Mouse (Mus musculus) thymus, adult 2 months (tissue): ENCODE results near the gene Hes3. TPM values are rescaled to one million over a fixed set of nuclear protein-coding genes. Genes with fewer than 3 reads are reported as not detected.
A peak's percentile ranks its signal among the peaks of the same experiment; 100 is the strongest.

ENCODE experiments used
- DNase-seq: peaks from one replicate; pipeline ENCODE4 v3.0.0; 2021
- H3K27ac ChIP-seq: fragments of 200-500 bp; 2 replicates; pipeline ENCODE4 v1.5.1; 2012; ENCODE audit warnings: low read length, control low read depth; ENCODE audit not compliant: control insufficient read depth, insufficient read depth
- H3K27me3 ChIP-seq: fragments of 200-500 bp; 2 replicates; pipeline ENCODE4 v1.6.1; 2012; ENCODE audit warnings: mild to moderate bottlenecking, low read length, moderate library complexity, mixed read lengths; ENCODE audit not compliant: control insufficient read depth, insufficient read depth
- H3K36me3 ChIP-seq: fragments of 200-500 bp; 2 replicates; pipeline ENCODE4 v1.6.1; 2012; ENCODE audit warnings: mild to moderate bottlenecking, low read length, moderate library complexity; ENCODE audit not compliant: control insufficient read depth, insufficient read depth
- H3K4me1 ChIP-seq: fragments of 200-500 bp; replicated peaks from 2 replicates; pipeline ENCODE4 v1.6.1; 2012; ENCODE audit warnings: low read length; ENCODE audit not compliant: control insufficient read depth, insufficient read depth
- H3K4me3 ChIP-seq: fragments of 200-500 bp; 2 replicates; pipeline ENCODE4 v1.5.1; 2012; ENCODE audit warnings: mild to moderate bottlenecking, low read length, control low read depth, moderate library complexity; ENCODE audit not compliant: control insufficient read depth, insufficient read depth
- CTCF ChIP-seq: fragments of 200-500 bp; IDR thresholded peaks from 2 replicates; pipeline ENCODE4 v1.5.1; 2012; ENCODE audit warnings: mild to moderate bottlenecking, control low read depth, low read length, moderate library complexity, borderline replicate concordance; ENCODE audit not compliant: control insufficient read depth, poor library complexity, insufficient read depth; ENCODE audit errors: extremely low read depth
- POLR2A ChIP-seq: fragments of 200-500 bp; IDR thresholded peaks from 2 replicates; pipeline ENCODE4 v1.6.1; 2012; ENCODE audit warnings: mild to moderate bottlenecking, low read length, control low read depth, moderate library complexity; ENCODE audit not compliant: control insufficient read depth, poor library complexity, insufficient read depth; ENCODE audit errors: extremely low read depth
- WGBS: fragments of 180-500 bp; shearing (Covaris S2); methylation state at CpG from one replicate; pipeline ENCODE4 v1.1.7; 2018; 5-methylcytosine and 5-hydroxymethylcytosine counted together
- polyA plus RNA-seq: library from polyadenylated mRNA; depleted of rRNA; stranded (reverse); fragments of >200 nt; gene quantifications from 2 replicates; pipeline ENCODE4 v1.2.3, GENCODE M21; 2012

The Hes3 gene
- polyA plus RNA-seq, 1 experiment = 0.19 TPM

DNA sequence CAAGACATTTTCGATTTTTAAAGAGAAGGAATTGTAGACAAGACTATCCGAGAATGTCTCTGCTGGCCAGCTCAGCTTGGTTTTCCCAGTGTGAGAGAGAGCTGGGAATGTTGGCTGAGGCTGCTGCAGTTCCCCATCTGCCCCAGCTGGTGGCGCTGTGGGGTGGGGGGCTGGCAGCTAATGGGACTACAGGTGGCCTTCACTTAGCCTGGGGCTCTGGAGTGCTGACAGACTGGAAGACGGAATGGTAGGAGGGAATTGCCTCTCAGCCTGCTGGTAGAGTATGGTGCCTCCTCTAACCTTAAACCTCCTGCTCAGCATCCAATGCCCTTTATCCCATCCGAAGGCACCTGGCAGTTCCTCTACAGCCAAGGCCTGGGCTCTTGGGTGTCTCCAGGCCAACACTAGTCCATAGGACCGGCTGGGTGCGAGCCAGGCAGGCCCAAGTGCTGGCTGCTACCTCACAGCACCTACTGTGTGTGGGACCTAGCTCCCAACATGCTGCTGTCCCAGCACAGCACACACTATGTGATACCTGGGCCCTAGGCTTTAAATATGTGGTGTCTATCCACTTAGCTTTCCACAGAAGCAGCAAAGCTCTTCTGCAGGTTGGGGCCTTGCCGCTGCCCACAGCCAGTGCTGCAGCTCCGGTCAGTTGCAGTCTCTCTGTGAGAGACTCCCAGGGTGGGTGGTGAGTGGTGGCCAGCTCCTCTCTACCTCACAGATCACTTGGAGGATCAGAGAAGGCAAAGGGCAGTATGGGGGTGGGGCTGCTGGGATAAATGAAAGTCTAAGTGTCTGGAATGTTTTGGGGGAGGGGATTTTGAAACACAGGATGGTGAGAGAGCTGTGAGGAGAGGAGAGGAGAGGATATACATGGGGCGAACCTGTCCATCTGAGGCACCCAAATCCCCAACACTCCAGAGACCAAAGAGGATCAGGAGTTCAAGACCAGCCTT is 14.8 kb downstream of the Hes3 start:
- TF ChIP-seq POLR2A (no peak), CTCF (peak; percentile 60; the same call in 1 of the 2 replicates)
- DNase-seq = no peak
- H3K36me3 ChIP-seq = no peaks in the 10 kb centered on the region
- H3K27ac ChIP-seq = no peak overlapping the region
- peaks cover 9% of the 10 kb centered on the region; the same call in 1 of the 2 replicates for H3K4me1 ChIP-seq
- peaks cover 2% of the 10 kb centered on the region; the same call in 1 of the 2 replicates for H3K27me3 ChIP-seq
- WGBS = 69% methylated on average over 10 of the region's 10 CpGs
- no peak overlapping the region for H3K4me3 ChIP-seq

DNA sequence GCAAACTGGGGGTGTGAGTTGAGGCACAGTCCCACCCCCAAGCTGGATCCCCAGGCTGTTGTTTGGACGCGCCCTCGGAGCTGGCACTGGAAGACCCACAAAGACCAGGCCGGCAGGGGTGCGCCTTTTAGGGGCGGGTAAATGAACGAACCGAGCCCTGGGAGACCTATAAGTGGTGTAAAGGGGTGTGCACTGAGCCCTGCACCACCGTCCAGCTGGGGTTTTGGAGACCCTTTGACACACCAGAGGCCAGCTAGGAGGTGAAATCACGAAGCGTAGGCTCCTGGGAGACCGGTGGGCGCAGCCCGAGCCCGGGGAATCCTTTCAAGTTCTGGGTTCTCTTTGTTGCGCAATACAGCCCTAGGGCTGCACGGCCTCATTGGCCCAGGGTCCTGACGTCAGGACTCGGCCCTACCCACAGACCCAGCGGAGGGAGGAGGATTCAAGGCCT is 16.8 kb downstream of the Hes3 start:
- H3K4me3 ChIP-seq = peak overlapping the region; percentile 9; the same call in 1 of the 2 replicates
- no peak for TF ChIP-seq CTCF
- no peak for TF ChIP-seq POLR2A
- no peaks in the 10 kb centered on the region for H3K36me3 ChIP-seq
- peaks cover 9% of the 10 kb centered on the region; the same call in 1 of the 2 replicates for H3K4me1 ChIP-seq
- DNase-seq = no peak
- peaks cover 2% of the 10 kb centered on the region; the same call in 1 of the 2 replicates for H3K27me3 ChIP-seq
- WGBS = 6% methylated on average over 20 of the region's 20 CpGs
- no peak overlapping the region for H3K27ac ChIP-seq

DNA sequence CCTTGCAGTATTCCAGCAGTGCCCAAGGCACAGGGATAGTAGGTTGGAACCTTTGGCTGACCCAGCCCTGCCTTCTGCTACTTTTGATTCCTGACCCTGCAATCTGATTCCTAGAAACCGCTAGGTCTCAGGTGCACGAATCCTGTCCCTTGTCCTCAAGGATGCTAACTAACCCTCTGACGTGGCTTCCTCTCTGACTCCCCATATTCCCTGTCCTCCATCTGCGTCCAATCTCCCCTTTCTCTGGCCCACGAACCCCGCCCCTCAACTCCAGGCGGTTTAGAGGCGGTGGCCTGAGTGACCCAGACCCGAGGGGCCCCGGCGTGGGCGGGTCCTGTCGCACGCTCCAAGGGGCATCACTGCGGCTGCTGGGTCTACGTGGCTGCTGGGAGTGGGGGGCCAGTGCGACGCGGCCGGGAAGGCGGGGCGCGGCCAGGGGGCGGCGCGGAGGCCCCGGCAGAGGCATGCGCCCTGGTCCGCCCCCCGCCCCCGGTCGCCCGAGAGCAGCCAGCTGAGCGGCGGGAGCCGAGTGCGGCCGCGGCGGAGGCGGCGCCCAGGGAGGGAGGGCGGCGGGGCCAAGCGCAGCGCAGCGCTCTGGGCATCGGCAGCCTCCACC is 17.7 kb downstream of the Hes3 start, which contains the start of gene Gpr153:
TSS of gene Gpr153 (plus strand) at position 612 of the 616 bp plus-strand sequence.
- 9% methylated on average over 47 of the region's 48 CpGs for WGBS
- no peak within 1 kb of the TSS for H3K27ac ChIP-seq
- peaks cover 9% of the 10 kb centered on the region; the same call in 1 of the 2 replicates for H3K4me1 ChIP-seq
- peak within 1 kb of the TSS; percentile 9; the same call in 1 of the 2 replicates for H3K4me3 ChIP-seq
- peaks cover 2% of the 10 kb centered on the region; the same call in 1 of the 2 replicates for H3K27me3 ChIP-seq
- no peaks in the 10 kb centered on the region for H3K36me3 ChIP-seq
- no peak for DNase-seq
- TF ChIP-seq POLR2A = no peak
- no peak for TF ChIP-seq CTCF

DNA sequence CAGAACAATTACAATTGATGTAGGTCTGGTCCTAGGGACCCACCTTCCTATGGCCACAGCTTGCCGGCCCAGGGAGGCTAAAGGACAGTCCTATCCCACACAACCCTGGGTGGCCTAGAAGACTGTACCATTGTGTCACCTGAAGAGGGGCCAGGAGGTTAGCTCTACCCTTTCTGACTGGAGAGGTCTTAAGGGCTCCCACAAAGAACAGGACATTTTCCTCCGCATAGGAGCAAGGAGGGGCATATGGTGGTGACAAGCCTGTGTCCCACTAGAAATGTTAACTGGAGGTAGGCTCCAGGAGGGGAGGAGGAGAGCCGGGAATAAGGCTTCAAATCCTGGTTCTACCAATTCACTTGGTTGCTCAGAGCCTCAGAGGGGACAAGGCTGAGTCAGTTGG is 18.3 kb downstream of the Hes3 start:
- H3K27ac ChIP-seq = no peak overlapping the region
- H3K36me3 ChIP-seq = no peaks in the 10 kb centered on the region
- H3K4me3 ChIP-seq = no peak overlapping the region
- H3K27me3 ChIP-seq = peaks cover 2% of the 10 kb centered on the region; the same call in 1 of the 2 replicates
- H3K4me1 ChIP-seq = peaks cover 9% of the 10 kb centered on the region; the same call in 1 of the 2 replicates
- 82% methylated on average over 3 of the region's 3 CpGs for WGBS
- TF ChIP-seq CTCF (no peak), POLR2A (no peak)
- DNase-seq = no peak

DNA sequence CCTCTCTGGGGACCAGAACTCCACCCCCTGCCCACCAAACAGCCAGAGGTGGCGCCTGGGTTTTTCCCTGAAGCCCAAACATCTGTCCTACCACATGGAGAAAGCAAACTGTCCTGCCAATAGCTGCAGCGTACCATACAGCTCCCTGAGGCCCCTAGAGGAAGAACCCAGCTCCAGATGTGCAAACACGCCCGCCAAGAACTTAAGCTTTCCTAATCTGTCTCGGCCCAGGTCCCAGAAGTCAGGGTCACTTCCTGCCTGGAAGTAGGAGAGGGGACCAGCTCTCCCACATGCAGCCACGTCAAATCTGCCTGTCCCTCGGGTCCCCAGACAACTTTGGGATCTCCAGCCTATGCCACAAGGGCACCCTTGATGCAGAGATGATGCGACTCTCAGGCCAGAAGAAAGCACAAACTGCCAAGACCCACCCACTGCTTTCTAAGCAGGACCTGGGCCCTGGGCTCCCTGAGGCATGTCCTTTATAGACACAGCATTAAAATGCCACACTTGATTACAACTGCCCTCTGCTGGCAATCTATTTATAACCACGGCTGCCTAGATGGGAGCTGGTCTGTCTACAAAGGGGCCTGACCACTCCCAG is 18.9 kb downstream of the Hes3 start:
- Histone ChIP-seq H3K4me3 (no peak overlapping the region), H3K27ac (no peak overlapping the region)
- WGBS = 73% methylated on average over 9 of the region's 9 CpGs

More for the DNA sequence above, 18.9 kb downstream of the Hes3 start:
- DNase-seq = no peak
- no peak for TF ChIP-seq CTCF
- TF ChIP-seq POLR2A = no peak
- H3K4me1 ChIP-seq = peaks cover 9% of the 10 kb centered on the region; the same call in 1 of the 2 replicates
- H3K27me3 ChIP-seq = peaks cover 2% of the 10 kb centered on the region; the same call in 1 of the 2 replicates
- no peaks in the 10 kb centered on the region for H3K36me3 ChIP-seq
